Mouse (Mus musculus) frontal cortex, postnatal 10 days (tissue): ENCODE measurements around the gene Lca5l.

ENCODE experiments used
- DNase-seq, 2 experiments: peaks; one replicate each; pipeline ENCODE4 v3.0.0; 2022; ENCODE audit warnings: low spot score in 2 of 2, mixed read lengths in 1 of 2

Lca5l gene

DNA sequence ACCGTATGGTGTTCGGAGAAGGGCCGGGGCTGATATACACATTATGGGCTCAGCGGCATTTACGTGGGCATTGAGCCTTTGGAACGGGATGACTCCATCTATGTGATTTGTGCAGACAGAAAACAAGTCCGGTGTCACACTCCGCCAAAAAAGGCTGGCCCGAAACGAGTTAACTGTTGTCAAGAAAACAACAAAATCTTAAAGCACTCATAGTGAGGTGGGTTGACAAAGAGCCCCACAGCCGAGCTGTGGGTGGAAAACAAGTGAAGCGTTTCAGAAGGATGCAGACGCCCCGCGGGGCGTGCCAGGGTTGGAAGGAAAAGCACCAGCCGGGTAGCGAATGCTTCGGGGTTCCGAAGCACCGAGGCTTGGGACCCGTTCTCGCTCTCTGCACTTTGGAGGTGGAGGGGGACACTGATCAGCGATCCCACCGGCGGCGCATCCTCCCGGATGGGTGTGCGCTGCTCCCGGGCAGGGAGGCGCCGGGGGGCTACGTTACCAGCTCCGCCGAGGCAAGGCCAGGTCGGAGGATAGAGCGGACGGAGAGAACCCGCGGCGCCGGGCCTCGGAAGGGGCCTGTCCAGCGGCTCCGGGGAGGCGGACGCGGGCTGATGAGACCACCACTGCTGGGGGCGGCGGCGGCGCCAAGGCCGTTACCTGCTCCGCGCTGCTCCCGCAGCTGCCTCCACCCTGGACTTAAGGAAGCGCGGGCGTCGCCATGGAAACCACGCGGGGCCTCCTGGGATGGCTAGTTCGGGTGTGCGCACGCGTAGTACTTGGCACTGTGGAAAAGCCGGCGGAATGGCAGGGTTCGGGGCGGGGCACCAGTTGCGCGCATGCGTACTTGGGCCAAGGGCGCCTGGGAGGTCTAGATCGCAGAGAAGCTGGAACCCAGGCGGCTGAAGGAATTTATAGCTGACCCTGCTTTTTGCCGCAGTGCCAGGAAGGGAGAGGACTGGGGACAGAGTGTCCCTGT is at the start of gene Lca5l:
TSS of gene Lca5l (minus strand) at position 741 of the 976 bp plus-strand sequence.
- DNase-seq = peak; percentile 98 to 99

DNA sequence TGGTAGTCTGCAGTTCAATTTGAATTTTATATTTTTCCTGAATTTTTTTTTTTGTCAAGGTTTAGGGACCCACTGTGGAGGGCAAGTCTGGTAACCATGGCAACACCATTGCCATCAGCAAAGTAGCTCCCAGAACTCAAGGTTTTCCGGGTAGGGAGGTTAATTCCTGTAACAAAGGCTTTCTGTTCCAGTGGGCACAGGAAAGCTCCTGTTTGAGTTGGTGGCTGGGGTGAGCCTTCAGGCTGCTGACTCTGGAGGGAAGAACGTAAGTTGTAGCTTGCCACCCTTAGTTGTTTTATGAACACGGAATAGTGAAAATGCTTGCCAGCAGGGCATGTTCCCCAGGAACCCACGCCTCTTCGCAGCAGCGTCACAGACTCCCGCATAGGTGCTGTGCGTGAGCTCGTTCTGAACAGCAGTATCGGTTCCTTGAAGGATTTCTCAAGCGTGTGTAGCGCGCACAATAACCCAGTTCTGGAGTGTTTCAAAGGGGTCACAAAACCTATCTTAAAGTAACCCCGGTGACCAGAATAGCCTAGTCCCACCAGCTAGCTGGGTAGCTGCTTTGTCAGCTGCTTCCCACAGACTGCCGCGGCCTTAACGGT is 43.4 kb upstream of the Lca5l start, which contains the start of gene B3galt5:
TSS of gene B3galt5 (plus strand) at position 436 of the 605 bp plus-strand sequence.
- no peak for DNase-seq

DNA sequence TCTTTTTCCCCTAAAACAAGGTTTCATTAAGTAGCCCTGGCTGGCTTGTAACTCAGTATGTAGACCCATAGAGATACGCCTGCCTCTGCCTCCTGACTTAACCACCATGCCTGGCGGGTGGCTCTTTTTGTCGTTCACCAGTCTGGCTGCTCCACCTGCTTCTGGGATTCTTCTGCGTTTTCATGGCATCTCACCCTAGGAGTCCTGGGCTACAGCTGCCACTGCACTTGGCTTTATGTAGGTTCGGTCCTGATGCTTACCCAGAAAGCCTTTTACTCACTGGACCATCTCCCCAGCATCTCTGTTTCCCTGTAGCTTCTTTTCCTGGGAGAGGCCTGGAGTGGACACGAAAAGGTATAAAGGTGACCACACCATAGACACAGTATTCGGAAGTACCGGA is 41.9 kb upstream of the Lca5l start:
- DNase-seq = no peak

DNA sequence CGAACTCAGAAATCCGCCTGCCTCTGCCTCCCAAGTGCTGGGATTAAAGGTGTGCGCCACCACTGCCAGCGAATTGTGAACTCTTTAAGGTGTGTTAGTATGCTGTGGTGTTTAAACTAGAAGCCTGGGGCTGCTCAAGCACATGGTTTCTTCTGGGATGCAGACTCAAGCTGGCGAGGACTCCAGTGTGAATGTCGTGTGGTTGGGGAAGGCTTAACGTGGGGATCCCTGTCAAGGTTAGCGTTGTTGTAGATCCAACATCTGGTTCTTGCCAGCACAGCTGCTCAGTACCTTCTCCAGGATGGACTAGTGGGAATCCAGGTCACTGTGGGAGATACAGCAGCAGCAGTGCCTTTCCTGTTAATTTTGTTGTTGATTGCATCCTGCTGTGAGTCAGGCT is 39.9 kb upstream of the Lca5l start:
- DNase-seq = no peak

DNA sequence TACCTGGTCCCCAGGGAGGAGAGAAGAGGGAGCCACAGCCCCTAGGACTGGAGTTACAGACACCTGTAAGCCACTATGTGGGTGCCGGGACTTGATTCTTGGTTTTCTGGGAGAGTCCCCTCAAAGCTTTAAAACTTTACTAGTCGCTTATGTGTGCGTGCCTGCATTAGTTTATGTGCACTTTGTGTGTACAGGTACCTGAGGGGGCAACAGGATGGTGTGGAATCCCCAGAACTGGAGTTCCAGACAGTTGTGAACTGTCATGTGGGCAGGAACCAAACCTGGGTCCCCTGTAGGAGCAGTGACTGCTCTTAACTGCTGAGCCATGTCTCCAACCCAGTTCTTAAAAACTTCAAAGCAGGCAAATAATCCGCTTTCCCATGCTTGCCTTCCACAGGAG is 39.2 kb upstream of the Lca5l start:
- no peak for DNase-seq

DNA sequence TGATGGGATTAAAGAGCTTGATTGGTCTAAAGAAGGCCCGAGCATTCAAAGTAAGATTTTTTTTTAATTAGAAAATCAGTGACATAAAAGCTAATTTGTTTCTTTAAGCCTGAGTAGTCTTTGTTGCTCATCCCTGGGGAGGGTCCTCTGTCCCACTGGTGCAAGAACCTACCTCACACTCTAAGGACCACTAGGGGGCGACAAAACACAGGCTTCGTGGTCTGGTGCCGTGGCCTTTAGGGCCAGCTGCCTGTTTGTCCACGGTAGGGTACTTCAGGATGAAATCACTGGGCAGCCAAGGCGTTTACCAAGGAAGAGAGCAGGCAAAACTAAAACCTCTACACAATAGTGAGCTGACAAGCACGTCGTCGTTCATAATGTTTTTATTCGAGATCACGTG is 38.3 kb upstream of the Lca5l start:
- peak in 1 of 2 experiments; percentile 58 for DNase-seq

DNA sequence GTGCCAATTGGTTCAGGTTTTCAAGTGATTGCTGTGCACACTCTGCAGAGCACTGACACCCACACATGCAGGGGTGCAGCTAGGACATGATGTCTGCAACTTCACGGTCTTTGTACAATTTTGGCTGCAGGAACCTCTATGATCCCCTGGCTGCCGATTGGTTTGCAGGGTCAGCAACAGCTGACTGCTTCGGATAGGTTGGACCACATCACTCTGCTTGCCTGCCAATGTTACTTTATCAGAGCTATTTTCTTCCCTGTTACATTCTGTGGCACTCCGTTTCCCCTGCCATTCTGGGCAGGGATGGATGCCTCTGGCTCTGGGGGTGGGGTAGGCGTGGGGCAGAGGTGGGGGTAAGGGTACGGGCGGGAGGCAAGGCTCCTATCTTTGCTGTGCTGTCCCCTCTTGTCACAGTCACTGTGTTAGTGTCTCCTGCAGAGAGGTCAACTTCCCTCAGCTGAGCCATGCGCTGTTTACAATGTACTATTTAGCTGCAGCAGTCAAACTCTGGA is 37.0 kb upstream of the Lca5l start:
- no peak for DNase-seq

DNA sequence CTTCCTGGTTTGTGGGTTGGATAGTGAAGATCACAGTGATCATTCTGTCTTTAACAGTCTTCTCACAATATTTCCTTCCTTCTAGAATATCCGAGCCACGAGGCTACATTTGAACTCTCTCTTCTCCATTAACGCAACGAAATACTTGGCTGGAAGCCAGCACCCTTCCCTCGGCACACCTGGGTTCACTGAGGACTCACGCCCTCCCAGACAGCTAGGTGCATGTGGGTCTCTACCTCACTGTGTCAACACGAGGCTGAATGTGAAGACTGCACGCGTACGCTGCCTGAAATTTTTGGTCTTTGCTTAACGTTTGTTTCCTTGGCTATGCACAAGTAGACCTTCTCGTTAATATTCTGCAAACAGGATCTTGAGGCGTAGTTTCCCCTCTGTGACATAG is 36.4 kb upstream of the Lca5l start:
- no peak for DNase-seq

DNA sequence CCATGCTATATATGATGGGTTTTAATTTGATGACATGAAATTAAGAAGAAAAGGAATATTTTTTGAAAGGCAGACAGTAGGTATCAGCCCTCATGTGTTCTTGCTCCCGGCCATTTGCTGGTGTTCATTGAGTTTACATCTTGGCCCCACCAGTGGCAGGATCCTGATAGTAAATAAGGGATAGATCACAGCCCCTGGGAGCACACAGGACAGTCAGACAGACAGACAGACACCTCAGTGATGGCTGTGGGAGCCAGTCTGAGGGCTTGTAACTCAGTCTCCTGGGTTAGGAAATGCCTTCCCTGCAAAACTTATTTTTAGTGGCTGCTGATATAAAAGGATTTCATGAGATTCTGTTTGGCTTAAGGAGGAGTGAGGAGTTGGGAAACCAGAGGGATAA is 30.4 kb upstream of the Lca5l start:
- no peak for DNase-seq

DNA sequence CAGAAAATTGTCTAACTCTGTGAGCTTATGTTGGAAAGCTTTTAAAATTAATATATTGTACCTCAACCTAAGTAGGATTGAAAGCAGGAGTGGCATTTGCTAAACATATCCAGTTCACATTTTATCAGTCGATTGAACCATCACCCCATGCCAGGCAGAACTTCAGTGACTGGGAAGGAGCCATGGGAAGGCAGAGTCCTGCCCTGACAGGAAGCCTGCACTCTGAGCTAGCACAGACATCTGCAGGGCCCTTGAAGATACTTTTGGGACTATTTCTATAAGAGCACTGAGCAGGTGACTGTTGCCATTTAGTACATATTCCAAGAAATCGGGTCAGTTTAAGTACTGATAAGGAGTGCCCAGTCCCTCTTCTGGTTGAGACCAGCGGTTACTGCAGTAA is 29.9 kb upstream of the Lca5l start:
- no peak for DNase-seq

DNA sequence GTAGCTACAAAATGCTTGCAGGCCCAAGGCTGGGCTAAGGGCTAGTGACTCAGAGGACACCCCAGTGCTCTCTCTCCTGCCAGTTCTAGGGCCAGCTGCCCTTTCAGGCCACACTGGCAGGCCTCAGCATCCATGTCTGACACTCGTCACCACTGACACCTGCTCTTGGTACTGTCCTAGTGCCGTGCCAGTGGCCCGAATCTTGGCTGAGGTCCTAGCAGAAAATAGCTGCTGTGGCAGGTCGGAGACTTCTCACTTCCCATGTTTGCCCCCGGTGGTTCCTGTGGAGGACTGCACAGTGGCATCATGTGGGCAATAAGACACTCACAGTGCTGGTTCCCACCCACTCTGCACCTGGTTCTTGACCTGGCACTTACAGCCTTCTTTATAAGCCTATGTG is 29.4 kb upstream of the Lca5l start:
- DNase-seq = no peak

DNA sequence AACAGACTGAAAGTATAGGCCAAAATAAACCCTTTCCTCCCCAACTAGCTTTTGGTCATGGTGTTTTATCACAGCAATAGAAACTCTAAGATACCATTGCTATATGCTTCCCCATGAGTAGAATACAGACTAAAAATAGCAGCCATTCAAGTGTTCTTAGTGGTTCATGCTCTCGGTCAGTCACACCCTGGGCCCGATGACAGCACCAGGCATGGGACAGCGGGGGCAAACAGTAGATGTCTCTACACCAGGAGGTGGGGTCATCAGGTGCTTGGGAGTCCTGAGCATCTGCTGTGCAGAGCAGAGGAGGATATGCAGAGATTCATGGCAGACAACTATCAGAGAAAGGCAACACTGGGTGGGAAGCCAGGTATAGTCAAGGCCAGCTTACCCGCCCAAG is 21.0 kb upstream of the Lca5l start:
- DNase-seq = no peak

DNA sequence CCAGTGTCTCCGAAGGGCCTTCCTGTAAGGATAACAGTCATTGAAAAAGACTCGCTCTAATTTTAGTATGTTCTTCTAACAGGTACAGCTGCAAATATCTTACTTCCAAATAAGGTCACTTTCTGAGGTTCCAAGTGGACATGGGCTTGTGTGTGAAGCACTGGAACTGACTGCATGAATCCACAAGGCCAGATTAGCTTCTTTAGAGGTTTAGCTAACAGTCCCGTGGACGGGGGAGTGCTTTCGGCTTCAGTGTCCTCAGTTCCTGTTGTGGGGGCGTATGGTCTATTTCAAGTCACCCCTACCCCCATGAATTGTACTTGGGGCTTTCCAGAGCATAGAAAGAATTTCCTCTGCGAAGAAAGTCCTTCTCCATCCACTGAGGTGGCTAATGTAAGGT is 18.8 kb upstream of the Lca5l start:
- DNase-seq = no peak

DNA sequence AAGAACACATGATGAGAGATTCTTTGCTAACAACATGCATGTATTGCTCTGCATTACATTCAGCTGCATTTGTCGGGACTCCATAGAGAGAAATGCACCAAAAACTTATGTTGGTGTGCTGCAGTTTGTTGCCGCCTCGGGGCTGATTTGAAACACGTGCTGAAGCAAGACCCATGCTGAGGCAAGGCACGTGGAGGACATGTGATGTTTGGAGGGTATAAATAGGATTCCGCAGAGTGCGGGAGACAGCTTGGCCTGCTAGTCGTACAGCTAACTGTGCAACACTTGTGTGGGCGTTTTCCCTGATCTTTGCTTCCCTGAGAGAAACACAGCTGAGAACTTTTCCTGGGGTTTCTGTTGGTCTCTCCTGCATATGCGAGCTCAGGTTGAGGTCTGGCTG is 17.7 kb upstream of the Lca5l start:
- no peak for DNase-seq

DNA sequence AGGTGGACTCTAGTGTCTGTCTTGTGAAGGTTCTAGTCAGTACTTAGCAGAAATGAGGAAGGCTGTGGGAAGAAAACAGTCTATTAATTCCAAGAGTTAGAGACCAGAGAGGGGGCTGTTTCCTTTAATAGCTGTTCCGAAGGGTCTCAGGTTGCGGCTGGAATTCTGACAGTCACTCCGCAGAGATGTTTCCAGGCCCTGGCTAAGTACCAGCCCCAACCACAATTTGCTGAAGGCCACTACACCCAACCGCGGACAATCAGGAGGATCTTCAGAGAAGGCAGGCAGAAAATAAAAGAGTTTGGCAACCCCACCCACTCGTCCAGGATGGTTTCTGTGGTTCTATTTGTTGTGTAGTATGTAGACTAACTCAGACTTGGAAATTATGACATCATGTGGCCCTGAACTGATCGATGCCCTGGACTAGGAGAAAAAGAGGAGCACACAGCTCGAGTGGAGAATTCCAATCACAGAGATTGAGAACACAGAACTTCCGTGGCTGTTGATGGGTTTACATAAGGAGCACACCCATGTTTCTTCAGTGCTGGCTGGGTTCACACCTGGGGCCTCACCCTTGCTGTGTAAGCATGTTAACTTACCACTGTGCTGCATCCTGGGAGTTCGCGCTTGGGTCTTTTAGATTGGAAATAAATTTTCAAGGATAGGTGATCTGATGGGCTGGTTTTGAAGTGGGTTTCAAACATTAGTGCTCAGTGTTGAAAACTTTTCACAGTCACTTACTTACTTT is 9.6 kb upstream of the Lca5l start:
- DNase-seq = no peak

DNA sequence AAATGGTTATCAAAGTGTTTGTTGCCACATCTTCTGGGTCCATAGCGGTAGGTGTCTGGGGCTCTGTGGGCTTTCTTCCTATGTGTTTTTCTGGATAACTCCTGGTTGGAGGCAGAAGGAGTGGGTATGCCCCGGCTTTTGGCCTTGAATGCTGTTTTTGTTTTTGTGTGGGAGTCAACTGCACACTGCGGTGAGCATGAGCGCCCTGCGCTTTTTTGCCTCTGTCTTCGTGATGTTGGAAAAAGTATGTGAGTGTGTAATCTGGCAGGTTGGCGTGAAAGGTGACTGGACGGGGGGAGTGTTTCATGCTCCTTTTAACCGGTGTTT is 8.6 kb upstream of the Lca5l start:
- DNase-seq = no peak

DNA sequence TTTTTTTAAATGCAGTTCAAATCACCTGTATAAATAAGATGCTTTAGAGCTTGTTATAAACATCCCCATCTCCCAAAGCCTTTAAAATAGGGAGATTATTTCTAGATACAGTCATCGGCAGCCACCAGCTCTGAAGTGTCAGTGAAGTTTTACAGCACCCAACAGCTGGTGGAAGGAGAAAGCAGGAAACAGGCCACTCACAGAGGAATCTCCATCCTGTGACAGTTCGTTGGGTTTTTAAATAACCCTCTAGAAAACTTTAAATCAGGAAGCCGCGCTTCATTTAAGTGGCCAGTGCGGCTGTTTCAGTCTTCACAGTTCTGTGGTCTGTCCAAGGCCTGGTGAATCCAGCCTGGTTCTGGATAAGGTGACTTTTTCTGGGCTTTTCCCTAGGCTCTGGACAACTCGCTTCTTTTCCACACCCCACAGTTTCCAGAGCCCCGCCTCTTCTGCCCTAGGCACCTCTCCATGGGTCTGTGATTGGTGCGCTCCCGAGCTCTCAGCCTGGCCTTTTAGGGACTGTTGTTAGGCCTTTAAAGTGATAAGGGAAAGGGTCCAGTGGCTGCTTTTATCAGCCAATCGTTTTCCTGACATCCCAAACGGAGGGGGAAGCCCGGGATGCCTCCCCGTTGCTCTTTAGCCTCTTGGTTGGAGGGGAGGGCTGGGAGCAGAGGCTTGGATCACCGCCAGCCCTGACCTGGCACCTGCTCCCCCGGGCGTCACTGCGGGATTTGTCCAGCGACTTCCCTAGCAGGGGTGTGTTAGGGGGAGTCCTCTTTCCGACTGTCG is 8.0 kb upstream of the Lca5l start, which contains the start of gene Sh3bgr:
TSS of gene Sh3bgr (plus strand) at position 538 of the 789 bp plus-strand sequence.
- DNase-seq = no peak

DNA sequence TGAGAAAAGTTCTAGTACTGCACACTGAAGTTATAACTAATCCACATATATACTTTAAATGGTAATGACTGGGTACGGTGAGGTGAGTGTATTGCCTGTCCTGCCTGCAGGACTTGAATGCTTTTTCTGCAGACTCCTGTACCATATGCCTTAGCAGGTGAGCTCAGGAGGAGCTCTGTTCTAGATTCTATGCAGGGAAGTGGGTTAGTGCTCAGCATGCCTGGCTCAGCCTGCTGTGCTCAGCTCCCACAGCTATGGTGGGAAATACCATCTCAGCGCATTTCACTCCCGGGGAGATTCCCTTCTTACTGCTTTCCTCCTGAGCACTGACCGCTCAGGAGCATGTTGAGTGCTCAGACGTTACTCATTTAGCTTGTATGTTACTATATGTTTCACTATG is 4.5 kb downstream of the Lca5l start:
- DNase-seq = no peak

DNA sequence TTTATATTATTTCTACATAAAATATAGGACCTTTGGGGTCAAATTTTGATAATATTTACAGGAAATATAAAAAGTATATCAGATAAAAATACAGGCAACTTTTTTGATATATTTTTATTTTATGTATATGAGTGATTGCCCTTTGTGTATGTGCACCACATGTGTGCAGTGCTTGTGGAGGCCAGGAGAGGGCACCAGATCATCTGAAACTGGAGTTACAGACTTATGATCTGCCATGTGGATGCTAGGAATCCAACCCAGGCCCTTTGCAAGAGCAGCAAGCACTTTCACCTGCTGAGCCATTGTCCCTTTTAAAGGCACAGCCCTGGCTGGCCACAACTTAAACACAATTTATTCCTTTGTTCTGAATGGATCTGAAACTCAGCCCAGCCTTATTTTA is 12.9 kb downstream of the Lca5l start:
- no peak for DNase-seq

DNA sequence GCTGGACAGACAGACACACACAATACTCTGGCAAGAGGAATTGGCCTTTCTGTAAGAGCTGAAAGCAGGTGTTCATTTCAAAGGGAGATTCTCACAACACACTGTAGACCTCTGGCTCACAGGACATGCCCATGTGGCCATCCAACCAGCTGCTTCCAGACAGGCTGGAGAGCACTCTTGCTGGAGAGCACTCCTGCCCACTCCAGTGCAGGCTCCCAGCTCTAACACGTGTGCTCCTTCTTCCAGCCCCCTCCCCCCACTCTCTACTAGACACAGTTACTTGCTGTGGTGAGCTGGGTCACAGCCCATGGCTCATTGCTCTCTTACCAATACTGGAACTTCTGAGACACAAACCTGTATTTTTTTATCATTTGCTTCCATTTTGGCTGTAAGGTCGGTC is 16.7 kb downstream of the Lca5l start:
- no peak for DNase-seq

DNA sequence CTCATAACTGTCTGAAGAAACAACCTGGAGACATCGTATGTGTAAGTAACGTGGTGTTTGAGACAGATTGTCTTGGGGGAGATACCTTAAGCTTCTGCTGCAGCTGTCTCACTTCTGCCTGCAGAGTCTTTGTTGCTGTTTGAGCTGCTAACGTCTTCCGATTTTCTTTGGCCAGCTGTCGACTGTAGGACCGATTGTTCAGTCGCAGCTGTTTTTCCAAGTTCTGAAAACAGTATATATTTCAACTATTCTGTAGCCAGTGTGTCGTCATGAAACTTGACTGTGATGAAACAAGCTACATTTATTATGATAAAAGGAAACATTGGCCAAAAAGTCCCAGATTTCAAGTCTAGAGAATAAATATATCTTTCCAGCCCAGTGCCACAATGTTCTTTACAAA is 18.4 kb downstream of the Lca5l start:
- DNase-seq = no peak

DNA sequence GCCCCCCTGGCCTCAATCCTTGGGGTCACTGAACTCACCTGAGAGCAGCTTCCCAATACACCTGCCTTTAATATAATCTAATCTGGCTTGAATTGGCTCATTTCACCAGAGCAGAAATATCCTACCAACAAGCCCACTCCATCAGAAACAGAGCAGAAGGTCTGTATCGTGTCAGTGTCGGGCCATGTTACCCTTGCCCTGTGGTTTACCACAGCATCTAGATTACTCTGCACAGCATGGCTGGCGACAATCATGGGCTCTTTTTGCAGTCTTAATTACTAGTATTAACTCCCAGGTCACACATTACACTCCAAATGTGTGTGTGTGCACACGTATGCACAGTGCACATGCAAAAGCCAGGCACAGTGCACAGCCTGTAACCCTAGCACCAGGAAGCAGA is 23.2 kb downstream of the Lca5l start:
- DNase-seq = no peak
